Mouse (Mus musculus) thymus, adult 2 months (tissue): ENCODE data around the gene Dhx37.

Experiments
- CTCF ChIP-seq: fragments of 200-500 bp; IDR thresholded peaks from 2 replicates; pipeline ENCODE4 v1.5.1; 2012; ENCODE audit warnings: mild to moderate bottlenecking, control low read depth, low read length, moderate library complexity, borderline replicate concordance; ENCODE audit not compliant: control insufficient read depth, poor library complexity, insufficient read depth; ENCODE audit errors: extremely low read depth
- POLR2A ChIP-seq: fragments of 200-500 bp; IDR thresholded peaks from 2 replicates; pipeline ENCODE4 v1.6.1; 2012; ENCODE audit warnings: mild to moderate bottlenecking, low read length, control low read depth, moderate library complexity; ENCODE audit not compliant: control insufficient read depth, poor library complexity, insufficient read depth; ENCODE audit errors: extremely low read depth

DNA sequence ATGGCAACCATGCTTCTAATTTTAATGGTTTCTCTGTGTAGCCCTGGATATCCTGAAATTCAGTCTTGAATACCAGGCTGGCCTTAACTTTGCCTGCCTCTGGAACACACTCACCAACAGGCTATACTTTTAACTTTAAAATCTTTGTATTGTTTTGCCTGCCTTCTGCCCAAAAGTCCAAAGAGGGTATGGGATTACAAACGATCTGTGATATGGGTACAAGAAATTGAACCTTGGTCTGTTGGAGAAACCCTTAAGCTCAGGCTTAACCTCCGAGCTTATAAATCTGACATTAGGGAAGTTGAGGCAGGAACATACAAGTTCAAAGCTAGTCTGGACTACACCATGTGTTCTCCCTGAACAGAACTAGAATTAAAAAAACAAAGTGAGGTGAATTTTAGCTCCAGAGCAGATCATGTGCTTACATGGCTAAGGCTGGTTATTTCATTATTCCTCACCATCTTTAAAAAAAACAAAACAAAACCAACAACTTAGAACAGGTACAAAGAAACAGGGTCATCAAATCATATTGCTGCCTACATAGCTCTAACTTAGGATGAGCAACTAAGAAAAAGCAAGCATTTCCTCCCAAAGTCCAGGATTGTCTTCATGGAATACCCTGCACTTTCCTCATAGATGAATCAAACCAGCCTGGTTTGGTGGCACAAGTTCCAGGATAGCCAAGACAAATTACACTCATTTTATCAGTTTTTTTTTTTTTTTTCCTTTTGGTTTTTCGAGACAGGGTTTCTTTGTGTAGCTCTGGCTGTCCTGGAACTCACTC is 50.1 kb downstream of the Dhx37 start:
- TF ChIP-seq CTCF = no peak
- TF ChIP-seq POLR2A = no peak
